Mouse (Mus musculus) erythroid progenitor cell, adult 5-6 weeks (primary cell): ENCODE data around the gene Rdh5. TPM values are rescaled to one million over a fixed set of nuclear protein-coding genes. Genes with fewer than 3 reads are reported as not detected.
A peak's percentile ranks its signal among the peaks of the same experiment; 100 is the strongest.

Experiments
- ATAC-seq: replicated peaks from 2 replicates; pipeline ENCODE4 v1.8.0; 2016; ENCODE audit warnings: moderate number of reproducible peaks, mild to moderate bottlenecking, moderate TSS enrichment, inconsistent platforms; ENCODE audit not compliant: poor library complexity, low FRiP score, severe bottlenecking
- total RNA-seq, 2 experiments: library from RNA; stranded (forward) in 1 of 2; stranded (reverse) in 1 of 2; fragments of 150-400 nt in 1 of 2; fragments of 186-747, 209-891 nt in 1 of 2; gene quantifications; 2 replicates each; pipeline versions ENCODE4 v1.2.3 to v1.2.4; 2015 to 2017; ENCODE audit warnings: low replicate concordance in 2 of 2

Rdh5 gene
- total RNA-seq, 2 experiments from 2014 or later, result 11.7 to 20.1 TPM

DNA sequence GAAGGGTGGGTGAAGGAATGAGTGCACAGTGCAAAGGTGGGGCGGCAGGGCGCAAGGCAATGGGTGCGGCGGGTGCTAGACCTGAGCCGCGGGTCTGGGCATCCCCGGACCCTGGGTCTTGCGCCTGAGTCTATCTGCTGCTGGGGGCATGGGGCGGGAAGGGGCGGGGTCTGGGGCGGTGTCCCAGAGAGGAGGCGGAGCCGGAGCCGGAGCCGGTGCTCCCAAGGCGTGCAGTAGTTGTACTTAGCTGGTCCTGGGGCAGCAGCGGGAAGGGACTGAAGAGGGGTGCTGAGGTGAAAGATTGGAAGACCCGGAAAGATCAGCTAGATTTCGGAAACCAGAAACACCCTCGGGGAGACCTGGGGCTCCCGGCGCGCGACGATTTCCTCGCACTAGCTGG, 10.9 kb upstream of the Rdh5 start, which contains the start of gene Itga7:
Itga7 (plus strand) TSS at position 245 of the 400 bp plus-strand sequence.
- no peak for ATAC-seq

DNA sequence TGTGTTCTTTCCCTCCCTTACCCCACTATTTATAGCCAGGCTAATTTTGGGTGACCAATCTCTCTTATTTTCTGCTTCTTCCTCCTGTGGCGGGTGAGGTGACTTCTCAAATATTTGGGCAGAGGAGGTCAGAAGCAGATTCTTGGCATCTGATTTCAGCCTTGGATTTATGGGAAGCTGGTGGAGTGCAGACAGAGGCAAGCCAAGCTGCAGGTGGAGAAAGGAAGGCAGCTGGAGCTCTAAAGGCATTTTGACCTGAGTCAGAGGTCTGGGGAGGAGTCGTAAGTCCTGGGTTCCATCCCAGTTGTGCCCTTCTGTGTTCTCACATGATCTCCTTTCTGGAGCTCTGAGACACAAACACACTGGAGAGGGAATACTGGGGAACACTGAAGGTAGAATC, 8.8 kb upstream of the Rdh5 start:
- no peak for ATAC-seq

DNA sequence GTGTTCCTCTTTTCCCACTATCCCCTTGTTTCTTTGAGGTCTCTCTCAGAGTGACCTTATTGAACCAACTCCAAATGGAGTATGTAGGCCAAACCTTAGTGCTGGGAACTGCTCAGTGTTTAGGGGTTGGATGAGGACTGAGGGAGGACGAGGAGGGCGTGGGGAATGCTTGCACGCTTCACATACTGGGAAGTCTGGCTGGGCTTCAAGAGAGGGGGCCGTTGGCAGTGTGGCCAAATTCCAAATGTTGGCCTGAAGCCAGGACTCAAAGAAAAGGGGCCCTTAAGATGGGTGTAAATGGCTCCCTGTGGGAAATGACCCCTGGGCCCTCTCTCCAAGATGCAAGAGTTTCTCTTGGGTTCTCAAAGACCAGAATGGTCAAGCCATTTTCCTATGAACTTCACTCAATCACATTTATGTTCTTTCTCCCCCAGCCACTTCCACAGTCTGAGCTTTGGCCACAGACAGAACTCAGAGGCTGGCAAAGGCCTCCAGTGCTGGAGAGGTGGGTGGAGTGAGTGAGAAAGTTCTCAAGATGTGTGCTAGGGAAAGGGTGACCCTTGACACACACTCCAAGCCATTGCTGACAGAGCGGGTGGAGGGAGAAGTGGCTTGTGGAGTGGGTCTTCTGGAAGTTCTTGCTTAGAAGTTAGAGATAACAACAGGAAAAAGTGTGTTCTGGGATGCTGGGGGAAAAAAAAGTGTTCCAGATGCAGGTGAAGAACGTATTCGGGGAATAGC, 7.1 kb upstream of the Rdh5 start:
- no peak for ATAC-seq

DNA sequence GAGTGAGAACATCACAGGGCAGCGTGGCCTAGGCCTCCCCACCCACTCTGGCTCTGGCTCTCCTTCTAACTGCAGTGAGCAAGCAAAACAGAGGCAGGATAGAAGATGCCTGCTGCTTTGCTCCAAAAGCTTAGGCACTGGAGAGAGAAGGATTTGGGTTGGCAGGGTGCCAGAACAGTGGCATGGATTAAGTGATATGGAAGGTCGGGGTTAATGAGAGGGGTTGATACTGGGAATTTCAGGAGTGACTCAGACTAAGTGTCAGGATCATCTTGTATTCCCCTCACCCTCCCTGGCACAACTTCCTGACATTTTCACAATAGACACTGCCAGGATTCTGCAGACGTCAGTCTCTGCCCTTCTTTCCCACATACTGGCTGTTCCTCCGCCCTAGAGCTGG, 5.7 kb upstream of the Rdh5 start:
- ATAC-seq, result no peak

DNA sequence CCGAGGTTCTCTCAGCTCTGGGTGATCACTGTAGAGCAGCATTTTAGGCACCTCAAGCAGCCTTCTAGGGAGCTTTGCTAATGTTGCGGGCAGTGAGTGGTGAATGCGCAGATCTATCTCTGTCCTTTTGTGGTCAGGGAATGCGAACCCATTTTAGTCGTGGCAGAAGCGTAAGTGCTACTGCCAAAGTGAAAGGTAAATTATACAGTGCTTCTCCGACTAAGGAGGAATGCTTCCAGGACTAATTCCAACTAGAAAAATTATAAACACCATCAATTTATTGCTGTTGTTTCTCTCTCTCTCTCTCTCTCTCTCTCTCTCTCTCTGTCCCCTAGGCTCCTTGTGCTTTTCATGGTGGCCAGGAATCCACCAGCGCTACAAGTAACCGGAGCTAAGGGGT, 1.2 kb upstream of the Rdh5 start, which contains the start of gene Bloc1s1:
Bloc1s1 (minus strand) TSS at position 101 of the 400 bp plus-strand sequence.
- ATAC-seq, result 0 out of 2 replicates have a peak, but pooled peaks have one; percentile 13

DNA sequence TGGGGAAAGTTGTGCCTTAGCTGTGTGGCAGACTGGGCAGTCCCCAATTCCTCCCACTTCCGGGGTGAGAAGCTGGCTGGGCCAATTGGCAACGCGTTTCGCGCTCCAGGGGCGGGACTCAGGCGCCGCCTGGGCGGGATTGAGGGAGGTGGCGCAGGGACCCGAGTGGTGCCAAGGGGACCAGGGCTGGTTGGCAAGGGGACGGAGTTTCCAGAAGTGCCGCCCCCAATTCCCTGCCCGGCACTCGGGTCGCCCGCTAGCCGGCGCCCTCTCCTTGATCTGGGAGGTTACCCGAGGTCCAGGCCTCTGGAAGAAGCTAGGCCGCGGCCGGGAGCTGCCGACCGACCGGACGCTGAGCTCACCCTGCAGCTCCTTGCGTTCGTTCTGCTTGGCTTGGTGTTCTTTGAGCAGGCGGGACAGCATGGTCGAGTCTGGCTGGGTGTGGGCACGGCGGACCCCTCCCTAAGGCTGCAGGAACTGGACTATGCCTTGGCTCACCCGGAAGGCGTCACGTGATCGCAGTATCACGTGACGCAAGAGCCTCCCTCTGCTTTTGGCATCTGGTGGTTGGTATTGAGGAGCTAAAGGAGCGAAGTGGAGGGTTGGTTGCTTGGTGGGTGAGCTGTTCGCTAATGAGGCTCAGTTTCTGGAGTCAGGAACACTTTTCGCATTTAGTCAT, 464 bp upstream of the Rdh5 start:
- peak; percentile 99 for ATAC-seq

DNA sequence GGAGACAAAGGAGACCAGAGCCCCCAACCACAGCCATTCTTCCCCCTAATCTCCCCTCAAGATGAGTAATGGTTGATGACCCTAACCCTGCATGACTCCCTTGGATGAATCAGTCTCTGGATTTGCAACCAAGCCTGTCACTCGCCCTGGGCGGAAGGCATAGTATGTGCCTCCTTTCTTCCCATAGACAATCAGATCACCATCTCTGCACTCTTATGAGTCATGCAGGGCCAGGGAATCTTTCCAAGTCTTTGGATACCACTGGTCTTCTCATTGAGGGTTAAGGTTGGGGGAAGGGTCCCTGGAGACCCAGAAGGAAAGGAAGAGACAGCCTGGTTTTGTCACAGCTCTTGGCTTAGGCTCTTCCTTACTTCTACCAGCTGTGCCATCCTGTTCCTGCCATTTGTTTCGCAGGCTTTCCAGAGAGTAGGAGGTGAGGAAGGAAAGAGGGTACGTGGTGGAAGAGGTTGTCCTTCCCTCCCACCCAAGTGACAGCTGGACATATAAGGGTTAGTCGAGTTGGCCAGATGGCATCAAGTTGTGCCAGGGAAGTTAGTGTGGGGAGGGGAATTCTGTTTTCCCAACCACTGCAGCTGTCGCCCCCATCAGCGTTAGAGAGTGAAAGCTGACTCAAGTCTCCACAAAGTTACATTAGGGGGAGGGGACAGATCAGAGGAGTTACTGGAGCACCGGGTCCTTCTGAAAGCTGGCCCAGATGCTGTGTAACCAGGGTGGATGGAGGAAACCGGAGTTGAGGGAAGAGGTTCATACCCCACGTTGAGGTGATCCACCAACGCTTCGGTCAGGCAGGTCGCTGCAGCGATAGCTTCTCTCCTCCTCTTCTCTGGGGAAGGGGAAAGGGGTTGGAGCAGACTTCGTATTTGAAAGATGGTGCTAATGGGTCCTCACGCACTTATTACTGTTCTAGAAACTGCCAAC, 536 bp downstream of the Rdh5 start:
- ATAC-seq, result no peak

DNA sequence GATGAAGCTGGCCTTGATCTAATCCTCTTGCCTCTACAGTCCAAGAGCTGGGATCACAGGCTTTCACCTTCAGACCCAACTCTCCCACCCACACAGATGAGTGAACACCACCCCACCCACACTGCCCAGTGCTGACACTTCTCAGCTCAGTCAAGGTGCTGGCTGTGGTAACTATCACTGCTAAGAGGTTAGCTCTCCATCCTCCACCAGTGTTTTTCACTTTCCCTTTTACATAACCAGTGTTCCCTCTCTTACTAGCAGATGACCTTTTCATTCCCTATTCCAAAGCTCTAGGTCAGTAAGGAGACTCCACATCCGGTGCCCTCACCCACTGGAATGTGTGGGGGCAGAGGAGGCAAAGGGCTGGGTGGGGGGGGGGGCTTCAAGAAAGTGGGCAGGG, 1.4 kb downstream of the Rdh5 start:
- ATAC-seq, result no peak

DNA sequence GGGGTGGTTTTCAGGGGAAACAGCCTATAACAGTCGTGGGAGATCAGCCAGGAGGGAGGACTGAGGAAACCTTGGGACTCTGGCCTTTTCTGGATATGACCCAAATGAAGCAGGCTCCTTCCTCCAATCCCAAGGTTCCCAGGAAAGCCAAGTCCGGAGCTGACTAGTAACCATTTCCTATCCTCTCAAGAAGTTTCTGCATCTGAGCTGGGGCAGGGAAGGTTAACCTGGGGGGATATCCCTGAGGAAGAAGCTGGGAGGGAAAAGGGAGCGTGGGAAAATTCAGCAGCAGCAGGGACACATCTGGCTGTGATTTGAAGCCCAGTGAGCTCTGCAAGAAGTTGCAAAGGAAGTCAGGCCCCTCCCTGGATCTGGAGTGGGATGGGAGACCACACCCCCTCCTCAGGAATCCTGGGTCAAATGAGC, 1.9 kb downstream of the Rdh5 start:
- ATAC-seq, result no peak

DNA sequence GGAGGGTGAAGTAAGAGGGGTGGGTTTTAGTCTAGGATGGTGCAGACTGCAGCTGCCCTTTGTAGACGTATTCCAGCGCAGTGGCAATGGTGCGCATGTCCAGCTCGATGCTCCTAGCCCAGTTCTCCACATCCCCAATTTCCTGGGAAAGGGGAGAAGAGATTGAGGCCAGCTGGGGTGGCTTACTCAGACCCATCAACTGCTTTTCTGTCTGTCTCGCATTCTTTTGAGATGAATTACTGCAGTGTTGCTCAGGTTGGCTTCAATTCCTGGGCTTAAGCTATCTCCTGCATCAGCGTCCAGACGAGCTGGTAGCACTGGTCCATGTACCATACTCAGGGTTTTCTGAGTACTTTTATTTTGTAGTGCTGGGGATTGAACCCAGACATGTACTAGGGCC, 2.7 kb downstream of the Rdh5 start:
- no peak for ATAC-seq

DNA sequence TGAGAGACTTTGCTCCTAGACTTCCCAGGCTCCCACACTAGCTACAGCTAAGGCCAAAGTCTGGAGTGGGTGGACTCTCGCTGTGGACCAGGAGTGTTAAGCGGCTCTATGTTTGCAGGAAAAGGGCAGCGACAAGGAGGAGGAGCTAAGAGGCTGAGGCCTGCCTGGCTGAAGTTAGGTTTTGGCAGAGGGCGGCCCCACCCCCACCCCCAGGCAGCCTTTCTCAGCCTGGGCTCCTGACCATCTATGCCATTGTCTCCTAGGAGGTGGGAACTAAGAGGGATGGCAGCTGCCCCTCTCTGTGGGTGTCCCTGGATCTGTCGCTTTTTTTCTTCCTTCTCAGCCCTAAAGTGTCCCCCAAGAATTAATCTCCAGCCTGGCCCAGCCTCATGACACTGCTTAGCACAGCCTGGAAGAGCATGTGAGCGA, 3.5 kb downstream of the Rdh5 start:
- ATAC-seq, result no peak

DNA sequence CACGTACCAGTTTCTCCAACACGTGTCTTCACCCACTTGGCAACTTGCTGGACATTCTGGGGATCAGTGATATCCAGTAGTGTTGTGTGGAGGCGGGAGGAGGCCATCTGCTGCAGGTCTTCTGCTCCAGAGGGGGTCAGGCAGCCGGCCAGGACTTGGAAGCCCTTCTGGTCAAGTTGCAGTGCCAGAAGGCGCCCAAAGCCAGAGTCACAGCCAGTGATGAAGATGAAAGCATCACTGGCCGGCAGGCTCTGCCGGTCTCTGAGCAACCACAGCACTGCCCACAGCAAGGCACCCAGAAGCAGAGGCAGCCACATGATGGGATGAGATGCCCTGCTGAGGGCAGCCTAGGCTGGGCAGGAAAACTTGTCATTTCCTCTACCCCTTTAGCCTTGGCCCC, 4.4 kb downstream of the Rdh5 start:
- ATAC-seq, result no peak

DNA sequence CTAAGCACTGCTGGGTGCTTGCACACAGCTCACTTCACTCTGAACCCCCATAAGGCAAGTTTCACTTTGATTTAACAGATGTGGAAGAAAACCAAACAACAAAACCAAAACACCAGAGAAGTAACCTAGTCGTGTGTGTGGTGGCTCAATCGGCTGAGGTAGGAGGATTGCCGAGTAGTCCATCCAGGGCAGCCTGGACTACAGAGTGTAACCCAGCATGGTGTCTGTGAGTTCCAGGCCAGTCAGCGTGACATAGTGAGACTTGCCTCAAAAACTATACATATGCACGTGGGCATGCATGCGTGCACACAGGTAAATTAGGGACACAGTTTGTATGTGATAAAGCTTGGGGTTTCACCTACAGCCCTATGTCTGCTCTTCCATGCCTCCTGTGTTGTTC, 5.3 kb downstream of the Rdh5 start:
- ATAC-seq, result no peak

DNA sequence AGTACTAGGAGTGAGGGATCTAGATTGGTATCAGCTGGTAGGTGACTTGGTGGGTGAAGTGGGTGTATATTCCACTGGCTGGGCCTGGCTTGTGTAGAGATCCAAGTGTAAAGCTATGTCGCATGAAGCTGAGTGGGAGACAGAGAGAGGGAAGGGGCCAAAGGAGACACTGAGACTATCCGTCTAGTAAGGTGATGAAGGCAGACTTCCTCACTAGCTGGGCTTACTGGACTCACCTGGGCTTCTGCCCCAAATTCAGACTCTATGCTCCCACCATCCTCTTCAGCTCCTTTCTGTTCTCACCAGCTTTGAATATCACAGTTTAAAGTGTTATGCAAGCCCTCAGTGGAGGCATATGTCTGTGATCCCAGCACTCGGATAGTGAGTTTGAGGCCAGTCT, 6.0 kb downstream of the Rdh5 start:
- ATAC-seq, result no peak

DNA sequence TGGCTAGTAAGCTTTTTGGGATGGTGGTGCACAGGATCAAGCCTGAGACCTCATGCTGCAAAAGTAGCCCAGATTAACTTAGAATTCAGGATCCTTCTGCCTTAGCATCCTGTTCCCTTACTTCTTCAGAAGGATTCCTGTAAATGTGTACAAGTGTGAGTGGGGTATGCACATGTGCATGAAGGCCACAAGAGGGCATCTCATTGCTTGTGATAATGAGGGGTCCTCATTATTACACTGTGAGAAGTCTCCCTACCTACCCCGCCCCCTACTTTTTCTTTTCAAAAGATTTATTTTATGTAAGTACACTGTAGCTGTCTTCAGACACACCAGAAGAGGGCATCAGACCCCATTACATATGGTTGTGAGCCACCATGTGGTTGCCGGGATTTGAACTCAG, 7.1 kb downstream of the Rdh5 start:
- no peak for ATAC-seq

DNA sequence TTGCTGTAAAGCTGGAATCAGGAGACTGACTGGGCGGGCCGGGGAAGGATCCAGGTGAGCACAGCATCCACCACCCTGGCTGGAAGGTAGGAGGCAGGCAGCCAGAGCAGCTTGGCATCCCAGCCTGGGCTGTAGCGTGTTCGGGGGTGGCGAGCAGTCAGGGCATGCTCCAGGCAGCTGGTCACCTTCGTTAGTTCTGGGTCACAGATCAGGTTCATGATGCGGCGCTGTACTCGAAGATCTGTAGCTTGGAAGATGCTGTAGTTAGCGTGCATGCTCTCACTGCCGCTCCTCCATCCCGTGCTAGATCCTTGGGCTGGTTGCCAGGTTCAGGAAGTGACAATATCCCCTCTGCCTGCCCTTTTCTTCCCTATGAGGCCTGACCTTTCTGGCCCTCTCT, 9.0 kb downstream of the Rdh5 start:
- 0 out of 2 replicates have a peak, but pooled peaks have one; percentile 30 for ATAC-seq

DNA sequence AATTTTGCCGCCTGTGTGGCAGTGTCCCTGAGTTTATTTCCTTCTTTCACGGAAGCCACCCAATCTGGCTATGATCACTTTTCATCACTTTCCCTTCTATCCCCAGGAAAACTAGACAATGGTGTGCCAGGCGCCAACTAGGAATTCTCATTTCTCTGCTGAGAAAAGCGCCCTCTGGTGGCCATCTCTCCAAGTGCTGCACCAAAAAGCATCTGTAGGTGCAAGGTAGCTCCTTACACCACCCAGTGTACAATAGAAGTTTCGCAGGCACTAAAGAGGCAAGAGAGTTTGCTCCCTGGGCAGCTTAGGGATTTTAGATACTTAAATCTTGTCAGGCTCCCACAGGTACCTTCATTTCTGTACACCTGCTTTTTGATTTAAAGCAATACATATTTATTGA, 9.5 kb downstream of the Rdh5 start:
- peak; percentile 66 for ATAC-seq

DNA sequence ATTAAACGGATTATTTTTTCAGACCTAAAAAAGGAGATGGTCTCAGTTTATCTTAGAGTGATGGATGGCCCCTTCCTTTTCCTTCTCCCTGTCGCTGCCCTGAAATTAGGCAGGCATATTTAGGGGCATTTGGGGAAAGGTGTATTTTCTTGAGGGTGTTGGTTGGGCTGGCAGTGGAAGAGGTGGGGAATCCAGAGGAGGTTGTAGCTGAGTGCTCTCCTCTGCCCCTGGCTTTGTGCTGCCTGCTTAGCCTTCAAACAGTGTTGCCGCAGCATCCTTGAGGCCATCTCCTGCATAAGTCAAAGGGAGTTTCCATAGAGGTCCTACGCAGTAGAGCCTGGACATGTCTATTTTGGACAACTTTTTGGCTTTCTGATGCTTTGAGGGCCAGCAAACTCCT, 9.9 kb downstream of the Rdh5 start:
- no peak for ATAC-seq

DNA sequence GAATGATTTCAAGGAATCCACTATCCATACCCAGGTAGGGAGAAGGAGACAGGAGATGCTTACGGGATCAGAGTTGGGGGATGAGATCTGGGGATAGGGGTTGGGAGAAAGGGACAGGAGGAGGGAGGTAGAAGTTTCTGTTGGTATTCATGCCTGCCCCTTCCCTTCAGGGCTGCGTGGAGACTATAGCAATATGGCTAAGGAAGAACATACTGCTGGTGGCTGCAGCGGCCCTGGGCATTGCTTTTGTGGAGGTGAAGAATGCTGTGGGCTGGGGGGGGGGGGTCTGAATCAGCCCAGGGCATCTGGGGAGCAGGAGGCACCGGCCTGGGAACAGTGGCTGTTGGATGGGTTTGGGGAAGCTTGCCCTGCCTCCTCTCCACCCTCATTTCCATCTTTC, 10.4 kb downstream of the Rdh5 start:
- no peak for ATAC-seq

DNA sequence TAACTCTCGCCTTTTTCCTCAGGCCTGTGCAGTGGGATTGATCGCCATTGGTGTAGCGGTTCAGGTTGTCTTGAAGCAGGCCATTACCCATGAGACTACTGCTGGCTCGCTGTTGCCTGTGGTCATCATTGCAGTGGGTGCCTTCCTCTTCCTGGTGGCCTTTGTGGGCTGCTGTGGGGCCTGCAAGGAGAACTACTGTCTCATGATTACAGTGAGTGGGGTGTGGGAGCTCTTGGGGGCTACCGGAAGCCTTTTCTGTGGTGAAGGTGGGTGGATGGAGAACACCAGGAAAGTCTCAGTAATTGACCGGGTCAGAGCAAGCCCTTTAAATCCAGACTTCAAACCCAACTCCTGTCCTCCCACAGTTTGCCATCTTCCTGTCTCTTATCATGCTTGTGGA, 11.3 kb downstream of the Rdh5 start:
- ATAC-seq, result no peak
